Mouse (Mus musculus) midbrain, postnatal 0 days (tissue): ENCODE measurements at regions not wholly inside any gene's neighbourhood (a gene's known extent, or its start where the extent isn't known, plus 50 kb on each side); places are given as distances from the start of the nearest gene placed in this dataset.

ENCODE experiments used
- ATAC-seq: fragments of 200-750 bp; cut with Nextera tagmentation; 2 replicates; pipeline ENCODE4 v1.8.0; 2017; ENCODE audit warnings: moderate number of reproducible peaks, mild to moderate bottlenecking, moderate TSS enrichment, moderate library complexity; ENCODE audit not compliant: low FRiP score
- DNase-seq: peaks from one replicate; pipeline ENCODE4 v3.0.0-alpha.2; 2015; ENCODE audit warnings: low spot score
- H3K27ac ChIP-seq: fragments of 300-500 bp; sonication (generic); 2 replicates; pipeline ENCODE4 v1.5.1; 2014; ENCODE audit warnings: low read depth, mild to moderate bottlenecking, low read length, mixed read lengths
- H3K27me3 ChIP-seq: fragments of 300-500 bp; sonication (generic); 2 replicates; pipeline ENCODE4 v1.6.1; 2014; ENCODE audit warnings: low read length, control low read depth, mixed read lengths; ENCODE audit not compliant: insufficient read depth
- H3K36me3 ChIP-seq: fragments of 300-500 bp; sonication (generic); 2 replicates; pipeline ENCODE4 v1.6.1; 2014; ENCODE audit warnings: low read length, control low read depth, mixed read lengths; ENCODE audit not compliant: insufficient read depth
- H3K4me1 ChIP-seq: fragments of 300-500 bp; sonication (generic); 2 replicates; pipeline ENCODE4 v1.6.1; 2014; ENCODE audit warnings: mild to moderate bottlenecking, control low read depth, antibody characterized with exemption, low read length, mixed read lengths; ENCODE audit not compliant: insufficient read depth
- H3K4me2 ChIP-seq: fragments of 300-500 bp; sonication (generic); 2 replicates; pipeline ENCODE4 v1.6.1; 2014; ENCODE audit warnings: low read depth, mild to moderate bottlenecking, low read length, mixed read lengths; ENCODE audit not compliant: poor library complexity, severe bottlenecking
- H3K4me3 ChIP-seq: fragments of 300-500 bp; sonication (generic); 2 replicates; pipeline ENCODE4 v1.5.1; 2014; ENCODE audit warnings: low read depth, mild to moderate bottlenecking, low read length, moderate library complexity
- H3K9ac ChIP-seq: fragments of 300-500 bp; sonication (generic); replicated peaks from 2 replicates; pipeline ENCODE4 v1.6.1; 2014; ENCODE audit warnings: mild to moderate bottlenecking, low read length, moderate library complexity, mixed read lengths; ENCODE audit not compliant: poor library complexity, severe bottlenecking
- H3K9me3 ChIP-seq: fragments of 300-500 bp; sonication (generic); 2 replicates; pipeline ENCODE4 v1.6.1; 2016; ENCODE audit warnings: low read length, control low read depth
- CTCF ChIP-seq: IDR thresholded peaks from 2 replicates; pipeline ENCODE4 v1.5.1; 2016; ENCODE audit warnings: antibody characterized with exemption, mild to moderate bottlenecking
- WGBS: fragments of 180-500 bp; shearing (Covaris S2); extraction: QIAGEN DNeasy Blood & Tissue Kit; methylation state at CpG from one replicate; pipeline ENCODE4 v1.1.7; 2014; 5-methylcytosine and 5-hydroxymethylcytosine counted together

GRCm38 (mm10) chr3:61303485-61303884 is 58.0 kb upstream of the Rap2b start:
- no peak for TF ChIP-seq CTCF
- H3K4me2 ChIP-seq, result no peak overlapping the region
- H3K27me3 ChIP-seq, result no peaks in the 10 kb centered on the region
- no peak overlapping the region for H3K27ac ChIP-seq
- no peak overlapping the region for H3K4me3 ChIP-seq
- no peaks in the 10 kb centered on the region for H3K36me3 ChIP-seq
- H3K9ac ChIP-seq, result no peak overlapping the region
- no peak for ATAC-seq
- 81% methylated on average over 3 of the region's 3 CpGs for WGBS
- H3K4me1 ChIP-seq, result no peaks in the 10 kb centered on the region
- DNase-seq, result peak; percentile 2
- H3K9me3 ChIP-seq, result no peaks in the 10 kb centered on the region

DNA sequence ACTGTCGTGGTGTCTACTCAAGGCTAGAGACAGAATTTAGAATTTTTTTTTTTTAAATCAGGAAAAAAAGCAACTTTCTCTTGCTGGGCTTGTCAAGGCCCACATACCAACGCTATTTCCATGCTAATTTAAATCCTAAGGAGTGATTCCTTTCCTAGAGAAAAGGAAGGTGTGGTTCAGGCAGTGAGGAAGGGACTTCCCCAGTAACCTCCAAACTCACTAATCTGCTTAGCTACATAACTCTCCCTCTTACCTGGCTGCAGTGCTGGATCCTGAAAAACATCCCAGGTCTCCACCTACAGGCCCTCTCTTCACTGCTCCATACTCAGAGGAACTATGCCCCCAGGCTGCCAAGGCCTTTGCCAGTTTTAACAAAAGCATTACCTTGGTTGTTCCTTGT is 55.1 kb upstream of the Rap2b start:
- DNase-seq, result no peak
- Histone ChIP-seq H3K4me2 (no peak overlapping the region), H3K36me3 (no peaks in the 10 kb centered on the region), H3K9me3 (no peaks in the 10 kb centered on the region), H3K4me3 (no peak overlapping the region), H3K4me1 (no peaks in the 10 kb centered on the region), H3K27ac (no peak overlapping the region), H3K9ac (no peak overlapping the region), H3K27me3 (no peaks in the 10 kb centered on the region)
- TF ChIP-seq CTCF, result no peak
- no peak for ATAC-seq
- 53% methylated on average over 2 of the region's 2 CpGs for WGBS

- Histone ChIP-seq H3K4me2 (no peak overlapping the region), H3K4me1 (no peaks in the 10 kb centered on the region), H3K4me3 (no peak overlapping the region), H3K36me3 (no peaks in the 10 kb centered on the region), H3K27ac (no peak overlapping the region), H3K9ac (no peak overlapping the region), H3K27me3 (no peaks in the 10 kb centered on the region), H3K9me3 (no peaks in the 10 kb centered on the region)
- TF ChIP-seq CTCF, result no peak
- no peak for ATAC-seq
- 97% methylated on average over 2 of the region's 2 CpGs for WGBS
- DNase-seq, result no peak
Observed at GRCm38 (mm10) chr3:61308764-61309163, 52.7 kb upstream of the Rap2b start.

DNA sequence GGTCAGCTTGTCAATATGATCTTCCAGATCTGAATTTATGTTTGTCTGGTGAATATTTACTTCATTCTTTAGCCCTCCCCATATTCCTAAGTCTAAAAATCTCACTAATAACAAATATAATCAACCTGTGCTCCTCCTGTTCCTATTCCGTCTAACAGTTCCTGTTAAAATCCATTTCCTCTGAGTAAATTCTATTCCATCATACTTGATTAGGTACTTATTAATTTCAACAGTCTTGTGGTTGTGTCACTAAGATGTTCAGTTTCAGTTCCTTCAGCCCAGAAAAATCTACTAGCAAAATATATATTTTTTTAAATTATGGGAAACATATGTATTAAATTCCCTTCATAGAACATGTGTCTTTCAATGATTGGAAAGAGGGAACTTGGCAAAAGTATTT is 52.2 kb upstream of the Rap2b start:
- ATAC-seq (no peak), DNase-seq (no peak)
- Histone ChIP-seq H3K9me3 (no peaks in the 10 kb centered on the region), H3K4me1 (no peaks in the 10 kb centered on the region), H3K9ac (no peak overlapping the region), H3K36me3 (no peaks in the 10 kb centered on the region), H3K27me3 (no peaks in the 10 kb centered on the region), H3K4me3 (no peak overlapping the region), H3K27ac (no peak overlapping the region), H3K4me2 (no peak overlapping the region)
- WGBS, result 97% methylated on average over 1 of the region's 1 CpGs
- no peak for TF ChIP-seq CTCF
